Mouse (Mus musculus) urinary bladder, postnatal 14 days (tissue): ENCODE measurements at regions not wholly inside any gene's neighbourhood (a gene's known extent, or its start where the extent isn't known, plus 50 kb on each side); places are given as distances from the start of the nearest gene placed in this dataset.

Source experiments
- DNase-seq: peaks from one replicate; pipeline ENCODE4 v3.0.0; 2021; ENCODE audit warnings: low spot score

DNA sequence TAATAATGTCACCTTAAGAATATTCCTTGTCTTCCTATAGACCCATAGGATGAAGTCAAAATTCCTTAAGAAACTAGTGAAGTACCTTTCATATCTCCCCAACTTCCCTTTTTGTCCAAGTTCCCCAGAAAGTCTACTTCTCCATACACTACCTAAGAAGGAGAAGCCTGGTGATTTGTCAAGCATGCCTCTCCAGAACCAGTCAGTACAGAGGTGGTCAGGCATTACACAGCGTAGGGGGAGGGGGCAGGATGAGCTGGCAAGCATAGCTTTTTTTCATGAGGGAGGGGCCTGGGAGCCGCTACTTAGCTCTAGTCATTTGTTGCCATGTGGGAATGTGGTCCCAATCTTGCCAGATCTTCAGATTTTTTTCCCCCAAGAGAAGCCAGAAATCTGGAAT, 54.0 kb upstream of the Satb2 start:
- DNase-seq: no peak

DNA sequence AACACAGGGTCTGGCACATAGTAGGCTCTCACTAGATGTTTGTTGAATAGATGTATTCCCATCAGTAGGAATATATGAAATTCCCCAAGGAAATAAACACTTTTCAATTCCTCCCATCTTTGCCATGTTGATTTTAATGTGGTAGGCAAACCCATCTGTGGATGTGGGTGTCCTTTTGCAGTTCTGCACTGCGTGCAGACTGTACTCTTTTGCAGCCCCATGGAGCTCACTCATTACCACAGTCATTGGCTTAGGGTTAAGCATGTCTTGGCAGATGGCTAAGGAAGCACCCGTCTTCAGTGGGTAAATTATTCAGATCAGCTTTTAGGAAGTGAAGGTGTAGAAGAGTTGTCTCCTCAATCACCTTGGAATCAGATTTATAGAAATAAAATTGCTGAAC, 54.8 kb upstream of the Satb2 start:
- DNase-seq: no peak

DNA sequence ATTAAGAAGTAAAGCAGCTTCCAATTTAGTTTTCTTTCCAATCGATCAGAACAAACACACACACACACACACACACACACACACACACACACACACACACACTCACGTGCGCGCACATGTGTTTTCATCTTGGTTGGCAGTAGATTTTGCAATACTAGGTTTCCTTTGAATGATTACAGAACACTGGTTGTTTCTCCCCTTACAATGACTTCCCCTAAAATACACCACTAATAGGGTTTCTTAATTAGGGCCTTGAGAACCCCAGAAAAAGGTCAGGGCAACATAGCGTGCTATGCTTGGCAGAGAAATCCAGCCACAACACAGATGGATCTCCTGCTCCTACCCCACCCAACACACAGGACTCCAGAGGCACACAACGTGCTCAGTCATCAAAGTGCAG, 56.0 kb upstream of the Satb2 start:
- no peak for DNase-seq

DNA sequence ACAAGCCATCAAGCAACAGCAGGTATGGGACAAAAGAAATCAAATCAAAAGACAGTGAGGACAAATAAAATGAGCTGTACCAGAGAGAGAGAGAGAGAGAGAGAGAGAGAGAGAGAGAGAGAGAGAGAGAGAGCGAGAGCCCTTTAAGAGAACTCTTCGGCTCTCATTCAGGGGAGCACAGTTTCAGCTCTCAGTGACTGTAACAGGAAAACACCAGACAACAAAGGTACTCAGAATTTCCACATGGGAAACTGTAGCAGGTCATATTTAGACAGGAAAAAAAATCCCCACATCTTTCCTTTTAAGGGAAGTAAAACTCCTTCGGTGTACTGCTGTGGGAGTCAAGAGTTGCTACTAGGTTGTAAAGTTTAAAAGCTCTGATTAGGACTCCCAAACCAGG, 57.9 kb upstream of the Satb2 start:
- DNase-seq: no peak

DNA sequence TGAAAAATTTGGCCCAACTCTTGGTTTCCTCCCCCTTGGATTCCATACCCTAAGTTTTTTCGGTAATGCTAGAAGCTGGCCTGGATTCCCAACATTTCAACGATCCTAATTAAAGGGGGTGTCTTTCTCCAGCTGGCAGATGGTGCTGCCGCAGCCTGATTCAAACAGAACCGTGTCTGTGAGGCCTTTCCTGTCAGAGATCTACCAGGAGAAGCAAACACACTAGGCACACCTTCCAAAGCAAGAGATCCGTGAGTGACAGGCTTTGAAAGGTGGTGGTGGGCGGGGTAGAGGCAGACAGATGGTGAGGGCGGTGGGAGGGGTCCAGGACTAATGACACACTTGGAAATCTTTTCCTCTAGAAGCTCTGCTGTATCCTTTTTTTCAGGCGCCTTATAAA, 61.8 kb upstream of the Satb2 start:
- DNase-seq: no peak

DNA sequence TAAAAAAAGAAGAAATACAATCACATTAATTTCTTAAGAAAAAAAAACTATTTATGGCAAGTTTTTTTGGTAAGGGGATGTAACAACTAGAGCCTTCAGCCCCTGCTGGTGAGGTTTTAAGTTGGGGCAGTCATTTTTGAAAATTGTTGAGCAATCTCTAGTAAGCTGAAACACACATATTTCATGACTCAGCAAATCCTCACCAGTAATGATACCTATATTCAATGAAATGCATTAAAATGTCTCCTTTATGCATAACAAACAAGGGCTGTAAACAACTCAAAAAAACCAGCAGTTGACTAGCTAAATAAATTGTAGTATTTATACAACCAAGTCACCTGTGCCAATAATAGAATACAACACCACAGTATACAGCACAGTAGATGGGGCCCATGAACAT, 63.1 kb upstream of the Satb2 start:
- DNase-seq: no peak

DNA sequence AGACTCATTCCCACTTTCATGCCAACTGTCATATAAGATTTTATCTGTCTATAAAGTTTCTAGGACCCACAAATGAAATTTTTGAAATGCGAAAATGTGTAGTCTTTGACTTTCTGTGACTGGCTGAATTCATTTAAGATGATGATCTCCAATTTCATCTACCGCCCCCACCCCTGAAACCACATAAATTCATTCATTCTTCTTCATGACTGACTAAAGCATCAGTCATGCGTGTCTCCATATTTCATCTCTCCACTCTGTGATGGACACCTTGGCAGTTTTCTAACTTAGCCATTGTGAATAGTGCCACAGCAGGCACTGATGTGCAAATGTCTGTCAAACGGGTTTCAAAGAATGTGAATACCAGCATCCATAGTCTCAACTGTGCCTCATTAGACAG, 75.4 kb upstream of the Satb2 start:
- no peak for DNase-seq

DNA sequence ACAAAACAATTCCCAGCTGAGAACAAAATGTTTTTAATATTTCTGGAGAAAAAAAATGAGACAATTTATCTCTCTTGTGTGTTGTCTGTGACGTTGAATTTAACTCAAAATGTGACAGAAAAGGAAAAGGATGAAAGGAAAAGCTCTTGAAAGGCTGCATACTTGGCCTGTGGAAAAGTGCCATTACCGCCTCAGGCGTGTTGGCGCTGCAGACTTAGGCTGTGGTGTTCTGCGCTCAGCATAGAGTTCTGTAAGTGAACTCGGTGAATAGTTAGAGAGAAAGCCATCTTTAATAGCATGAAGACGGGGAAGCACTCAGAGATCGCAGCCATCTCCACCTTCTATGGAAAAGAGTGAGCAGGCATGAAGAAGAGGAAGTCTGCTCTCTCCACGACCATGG, 77.5 kb upstream of the Satb2 start:
- no peak for DNase-seq

DNA sequence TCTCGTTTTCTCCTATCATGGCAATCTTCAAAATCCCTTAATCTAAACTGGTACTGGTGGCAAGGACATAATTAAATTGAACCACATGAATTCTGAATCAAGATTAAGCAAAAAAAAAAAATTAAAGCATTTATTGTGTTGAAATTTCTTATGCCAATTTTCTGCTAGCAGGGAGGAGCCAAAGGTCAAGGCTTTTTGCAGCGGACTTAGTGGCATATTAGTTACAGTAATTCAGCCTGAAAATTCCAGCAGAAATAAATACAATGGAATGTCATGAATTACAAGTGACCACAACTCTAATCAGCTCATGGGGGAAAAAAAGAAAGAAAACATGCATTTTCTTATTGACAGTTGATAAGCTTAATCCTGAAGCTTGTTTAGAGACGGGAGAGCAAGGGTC, 80.8 kb upstream of the Satb2 start:
- no peak for DNase-seq

DNA sequence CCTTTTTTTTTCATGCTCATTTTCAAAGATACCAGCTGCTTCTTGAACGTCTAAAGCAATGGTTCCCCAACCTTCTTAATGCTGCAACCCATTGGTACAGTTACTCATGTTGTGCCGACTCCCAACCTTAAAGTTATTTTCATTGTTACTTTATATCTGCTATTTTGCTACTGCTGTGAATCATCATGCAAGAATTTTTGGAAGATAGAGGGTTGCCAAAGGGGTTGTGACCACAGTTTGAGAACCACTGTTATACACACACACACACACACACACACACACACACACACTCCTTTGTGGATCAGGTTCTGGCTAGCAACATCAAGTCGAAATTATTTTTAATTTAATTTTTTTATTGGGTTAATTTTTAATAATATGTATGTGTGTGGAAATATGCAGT, 96.8 kb upstream of the Satb2 start:
- DNase-seq: no peak

DNA sequence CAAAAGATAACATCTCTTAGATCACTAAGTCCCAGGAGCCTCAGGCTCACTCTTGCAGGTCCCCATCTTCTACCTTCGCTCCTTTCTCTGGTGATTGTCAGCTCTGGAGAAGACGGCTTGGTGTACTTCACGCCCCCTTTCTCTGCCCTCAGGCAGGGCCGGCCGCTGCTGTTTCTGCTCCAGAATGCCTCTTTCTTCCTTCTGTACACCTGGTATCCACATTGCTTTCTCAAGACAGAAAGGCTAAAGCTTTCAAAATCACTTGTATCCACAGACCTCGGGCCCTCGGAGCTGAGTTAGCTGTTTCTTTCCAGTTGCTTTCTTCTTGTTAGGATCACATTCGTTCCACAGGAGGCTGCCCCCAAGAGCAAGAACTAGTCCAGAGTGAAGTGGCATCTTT, 98.2 kb upstream of the Satb2 start:
- no peak for DNase-seq

DNA sequence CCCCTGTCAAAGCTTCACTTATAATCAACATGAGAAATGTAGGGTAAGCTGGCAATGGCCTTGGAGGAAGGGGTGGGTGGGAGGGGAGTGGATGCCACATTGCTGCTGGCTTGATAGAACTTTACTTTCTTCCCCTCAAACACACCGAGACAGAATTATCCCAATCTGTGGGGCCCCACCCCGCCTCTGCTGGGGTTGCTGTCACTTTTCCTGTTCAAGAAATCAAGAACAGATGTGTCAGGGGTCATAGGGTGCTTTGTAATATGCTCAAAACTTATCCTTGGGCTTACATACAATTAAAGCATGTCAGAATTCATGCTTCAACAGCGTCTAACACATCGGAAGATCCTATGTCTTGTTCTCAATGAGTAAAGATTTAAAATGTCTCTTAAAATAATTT, 101.9 kb upstream of the Satb2 start:
- DNase-seq: no peak

DNA sequence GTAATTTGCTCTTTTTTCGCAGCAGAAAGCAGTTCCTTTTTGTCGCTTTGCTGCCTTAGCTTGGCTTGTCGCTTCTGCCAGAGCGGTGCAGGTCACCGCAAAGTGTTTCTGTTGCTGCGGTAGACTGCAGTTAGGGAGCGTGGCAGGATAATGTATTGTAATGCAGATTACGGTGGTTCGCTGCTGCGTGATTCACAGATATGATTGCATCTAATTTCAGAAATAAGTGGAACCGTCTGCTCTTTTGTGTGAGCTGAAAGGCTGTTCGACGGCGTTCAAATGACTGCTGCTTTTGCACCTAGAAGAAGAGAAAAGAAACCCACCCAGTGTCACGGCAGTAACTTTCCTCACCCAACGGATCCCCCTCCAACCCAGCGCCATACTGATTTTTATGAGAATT, 104.7 kb upstream of the Satb2 start:
- DNase-seq: no peak

DNA sequence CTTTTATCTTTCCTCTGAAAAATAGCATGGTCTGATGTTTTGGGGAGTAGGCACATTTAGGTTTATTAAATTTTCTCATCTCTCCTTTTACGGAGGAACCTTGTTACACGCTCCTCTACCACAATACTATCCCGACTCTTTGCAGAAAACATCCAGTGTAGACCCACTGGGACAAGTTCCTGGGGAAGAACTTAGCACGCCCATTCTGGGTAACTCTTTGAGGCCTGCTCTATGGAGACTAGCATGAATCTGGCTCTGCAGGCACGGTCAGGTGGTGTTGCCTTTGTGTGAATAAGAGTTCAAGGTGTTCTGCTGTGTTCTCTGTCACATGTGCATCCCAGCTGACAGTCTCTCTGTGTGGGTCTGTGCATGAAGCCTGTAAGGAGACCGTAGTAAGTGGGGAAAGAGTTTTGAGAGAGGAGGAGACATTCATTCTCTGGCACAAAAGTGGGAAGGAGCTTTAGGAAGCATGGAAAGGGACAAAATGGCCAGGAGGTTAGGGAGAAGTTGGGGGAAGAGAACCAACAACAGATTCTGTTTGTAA, 105.2 kb upstream of the Satb2 start:
- no peak for DNase-seq

DNA sequence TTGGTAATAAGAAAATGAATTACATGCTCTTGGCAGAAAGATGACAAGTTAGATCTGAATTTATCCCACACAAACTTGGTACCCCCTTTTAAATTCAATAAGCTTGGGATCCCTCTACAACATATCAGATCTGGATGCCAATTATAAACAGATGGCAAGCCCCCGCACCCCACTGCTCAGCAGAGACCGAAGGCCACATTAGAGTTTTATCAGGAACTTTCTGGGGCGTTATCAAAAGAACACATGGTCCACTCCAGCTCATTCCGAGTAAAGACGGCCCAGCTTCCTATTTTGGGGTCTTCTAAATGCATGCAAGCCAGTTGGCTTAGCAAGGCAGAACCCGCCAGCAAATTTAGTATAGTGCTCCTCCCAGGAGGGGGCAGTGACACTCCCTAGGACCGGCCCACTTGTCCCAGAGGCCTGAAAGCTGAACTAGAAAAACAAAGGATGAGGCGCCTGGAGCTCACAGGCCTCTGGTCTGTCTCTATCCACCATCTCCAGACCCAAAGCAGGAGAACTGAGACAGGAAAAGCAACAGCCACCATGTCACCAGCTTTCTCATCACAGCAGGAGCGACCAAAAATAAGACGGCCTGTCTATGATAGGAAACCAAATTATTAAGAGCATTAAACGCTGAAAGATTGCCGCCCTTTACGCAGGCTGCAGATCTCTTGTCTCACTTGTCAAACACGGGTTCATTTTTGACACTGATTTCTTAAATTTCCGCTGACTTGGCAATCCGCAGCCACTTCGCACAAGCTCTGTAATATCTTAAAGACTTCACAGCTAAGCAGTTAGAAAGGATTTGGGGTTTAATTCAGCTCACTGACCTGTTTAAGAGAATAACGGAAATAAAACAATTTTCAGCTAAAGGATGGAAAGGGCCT, 117.2 kb upstream of the Satb2 start:
- no peak for DNase-seq

DNA sequence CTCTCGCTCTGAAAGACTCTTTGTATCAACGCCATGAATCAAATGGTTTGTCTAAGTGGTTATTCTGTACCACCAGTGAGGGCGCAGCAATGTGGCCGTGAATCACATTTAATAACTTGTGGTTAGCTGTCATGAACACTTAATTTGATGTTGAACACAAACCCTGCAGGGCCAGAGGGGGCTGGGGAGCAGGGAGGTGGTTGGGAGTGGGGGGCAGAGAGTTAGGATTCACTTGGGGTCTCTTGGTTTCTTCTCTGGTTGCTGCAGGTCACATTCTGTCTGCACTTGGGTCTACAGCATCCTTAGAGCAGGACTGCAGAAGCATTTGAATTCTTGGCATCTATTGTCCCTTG, 117.8 kb upstream of the Satb2 start:
- no peak for DNase-seq

DNA sequence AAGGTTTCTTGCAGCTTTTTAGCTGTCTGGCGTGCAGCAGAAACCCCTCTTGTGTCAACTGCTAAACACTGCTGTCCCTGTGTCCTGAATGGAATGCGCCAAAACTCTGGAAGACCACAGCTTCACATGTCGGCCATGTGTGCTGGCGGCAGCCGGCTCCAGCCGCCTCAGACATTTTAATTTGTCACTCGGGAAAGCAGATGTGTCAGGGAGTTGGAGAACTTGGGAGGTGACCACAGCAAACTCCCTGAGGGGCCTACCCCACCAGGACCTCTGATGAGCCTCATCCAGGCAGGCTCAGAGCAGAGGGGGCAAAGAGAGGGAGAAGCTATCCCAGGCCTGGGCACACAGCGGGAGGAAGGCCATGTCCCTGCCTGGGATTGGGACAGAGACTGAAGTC, 118.3 kb upstream of the Satb2 start:
- no peak for DNase-seq

DNA sequence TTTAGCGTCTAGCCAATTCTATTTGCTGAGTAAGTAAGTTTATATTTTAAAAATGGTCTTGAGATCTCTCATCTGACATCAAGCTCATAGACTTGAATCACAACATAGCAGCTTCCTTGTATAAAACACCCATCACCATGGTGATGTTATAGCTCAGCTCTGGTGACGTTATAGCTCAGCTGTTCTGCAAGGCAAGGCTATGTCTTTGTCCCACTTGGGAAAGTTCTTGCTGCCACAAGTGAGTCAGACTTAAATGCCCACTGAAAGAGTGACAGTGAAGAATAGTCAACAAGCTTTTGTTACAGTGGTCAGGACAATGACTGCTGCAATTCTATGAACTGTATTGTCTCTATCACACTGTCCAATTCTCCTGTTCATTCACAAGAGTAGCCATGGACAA, 122.2 kb upstream of the Satb2 start:
- no peak for DNase-seq

DNA sequence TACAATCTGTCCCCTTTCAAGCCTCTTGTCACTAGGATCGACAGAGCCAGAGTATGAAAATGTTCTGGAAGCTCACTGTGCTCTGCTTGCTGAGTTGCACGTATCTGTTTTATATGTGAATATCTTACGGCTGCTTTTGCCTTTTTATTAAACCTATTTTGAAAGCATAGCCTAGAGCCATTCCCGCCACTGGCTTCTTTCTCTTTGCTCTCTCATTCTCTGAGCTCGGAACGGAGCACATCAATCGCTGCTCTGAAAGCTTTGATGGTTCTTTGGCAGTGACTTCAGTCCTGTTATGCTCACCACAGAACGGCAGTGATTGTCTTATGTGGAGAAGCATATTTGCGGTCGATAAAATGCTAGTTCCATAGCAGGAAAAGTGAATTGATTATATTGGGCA, 128.9 kb upstream of the Satb2 start:
- no peak for DNase-seq

DNA sequence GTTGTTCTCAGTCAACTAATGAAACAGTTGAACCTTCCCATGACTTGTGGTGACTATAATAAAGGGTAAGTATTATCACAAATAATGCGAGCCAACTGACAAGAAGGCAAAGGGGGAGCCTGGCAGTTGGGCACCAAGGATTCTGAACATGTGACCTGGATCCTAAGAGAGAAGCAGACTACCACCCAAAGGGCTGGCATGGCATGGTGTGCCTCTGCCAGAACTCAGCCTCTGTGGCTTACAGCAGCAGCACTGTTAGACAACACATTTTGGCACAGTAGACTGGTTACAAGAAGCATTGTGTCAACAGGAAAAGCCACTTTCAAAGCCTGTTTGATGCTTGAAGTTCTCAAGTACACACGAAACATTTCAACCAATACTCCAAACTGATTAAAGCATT, 142.2 kb upstream of the Satb2 start:
- DNase-seq: no peak

DNA sequence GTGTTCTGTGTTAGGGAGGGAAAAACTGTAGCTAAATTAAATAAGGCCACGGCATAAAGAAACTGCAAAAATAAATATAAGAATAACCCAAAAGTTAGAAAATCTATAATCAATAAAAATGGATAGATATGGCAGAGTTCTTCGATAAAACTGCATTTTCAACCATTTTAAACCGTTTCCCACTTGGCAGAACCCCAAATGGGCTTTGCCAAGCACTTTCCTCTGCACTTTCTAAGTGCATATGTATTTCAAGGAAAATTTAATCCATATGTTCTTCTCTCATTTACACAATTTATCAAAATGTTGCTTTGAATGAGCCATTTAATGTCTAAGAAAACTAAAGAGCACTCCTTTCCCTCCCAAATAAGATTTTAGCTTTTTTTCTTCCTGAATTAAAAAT, 165.7 kb upstream of the Satb2 start:
- no peak for DNase-seq

DNA sequence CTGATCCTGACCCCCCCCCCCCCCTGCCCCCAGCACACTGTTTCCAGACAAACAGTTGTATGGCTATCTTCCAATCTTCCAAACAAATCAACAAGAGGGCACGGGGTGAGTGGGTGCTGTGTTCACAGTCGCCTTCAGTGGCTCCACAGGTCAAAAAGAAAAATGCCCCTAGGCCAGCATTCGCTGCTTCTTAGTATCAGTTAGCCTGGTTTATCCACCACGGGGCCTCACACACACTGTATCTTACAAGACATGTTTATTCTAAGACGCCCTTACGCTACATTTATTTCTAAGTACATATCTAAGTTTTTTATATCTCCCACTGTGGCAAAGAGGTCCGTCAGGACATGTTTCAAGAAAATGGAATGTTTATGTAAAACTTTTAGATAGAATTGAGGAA, 177.4 kb upstream of the Satb2 start:
- no peak for DNase-seq

DNA sequence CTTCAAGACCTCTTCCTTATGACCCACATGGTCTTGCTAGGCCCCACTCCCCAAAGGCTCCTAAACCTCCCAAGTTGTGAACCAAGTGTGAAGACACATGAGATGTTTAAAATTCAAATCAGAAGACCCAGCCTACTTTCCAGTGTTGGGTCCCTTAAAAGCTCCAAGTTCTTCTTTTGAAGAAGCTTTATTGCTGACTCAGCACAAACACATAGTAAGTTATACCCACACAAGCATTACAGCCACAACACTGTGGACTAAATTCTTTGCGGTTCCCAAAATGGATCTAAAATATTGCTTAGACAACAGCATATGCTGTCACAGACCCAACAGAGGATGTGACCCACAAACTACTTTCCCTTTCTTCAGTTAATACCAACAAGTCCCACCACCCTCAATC, 186.0 kb upstream of the Satb2 start:
- DNase-seq: no peak

DNA sequence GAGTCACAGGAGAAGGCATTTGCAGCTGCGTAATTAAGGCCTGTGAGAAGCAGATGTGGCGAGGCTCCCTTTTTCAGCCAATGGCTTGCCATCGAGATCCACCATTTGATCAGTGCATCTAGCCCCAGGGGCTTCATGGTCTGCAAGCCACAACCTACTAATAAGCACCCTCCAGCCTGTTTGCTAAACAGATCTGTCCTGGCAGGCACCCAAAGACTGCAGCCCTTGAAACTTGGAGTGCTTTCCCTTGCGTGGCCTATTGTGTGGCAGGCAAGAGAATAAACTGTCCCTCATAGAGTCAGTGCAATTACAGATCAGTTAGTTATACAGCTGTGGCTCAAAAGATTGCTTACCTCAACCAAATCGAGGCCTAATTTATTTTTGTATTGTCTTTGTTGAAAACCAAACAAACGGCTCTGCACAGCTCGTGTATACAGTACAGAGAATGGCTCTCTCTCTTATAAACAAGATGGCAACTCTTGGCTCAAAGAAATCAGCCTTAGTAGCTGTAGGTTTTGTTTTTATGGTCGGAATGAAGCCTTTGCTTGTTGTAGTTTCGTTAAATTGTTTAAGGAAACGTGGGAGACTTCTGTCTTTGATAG, 195.9 kb upstream of the Satb2 start:
- DNase-seq: no peak
